Mouse (Mus musculus): ENCODE measurements around the gene Hap1. TPM values are rescaled to one million over a fixed set of nuclear protein-coding genes. Genes with fewer than 3 reads are reported as not detected.
A peak's percentile ranks its signal among the peaks of the same experiment; 100 is the strongest.

Gene Hap1
- polyA plus RNA-seq, 1 experiment, result 226 TPM

GRCm38 (mm10) chr11:100387589-100388375 lies 31.9 kb upstream of the Hap1 start:
- peak; percentile 48 for DNase-seq (ENCODE audit: low read depth)
- no peak for TF ChIP-seq POLR2A (IDR thresholded peaks at IDR 0.05; ENCODE audit: borderline replicate concordance, extremely low read depth, insufficient read depth, insufficient read length, poor library complexity, severe bottlenecking)
- no peak for TF ChIP-seq CTCF (IDR thresholded peaks at IDR 0.05; ENCODE audit: borderline replicate concordance, extremely low read depth, insufficient read depth, insufficient read length)

- no peak for DNase-seq (ENCODE audit: low read depth)
- no peak for TF ChIP-seq CTCF (IDR thresholded peaks at IDR 0.05; ENCODE audit: borderline replicate concordance, extremely low read depth, insufficient read depth, insufficient read length)
These were observed 31.2 kb upstream of the Hap1 start for GRCm38 (mm10) chr11:100387111-100387510.

GRCm38 (mm10) chr11:100386586-100386985 lies 30.7 kb upstream of the Hap1 start:
- DNase-seq (ENCODE audit: low read depth), result no peak
- TF ChIP-seq CTCF (IDR thresholded peaks at IDR 0.05; ENCODE audit: borderline replicate concordance, extremely low read depth, insufficient read depth, insufficient read length) (no peak), POLR2A (IDR thresholded peaks at IDR 0.05; ENCODE audit: borderline replicate concordance, extremely low read depth, insufficient read depth, insufficient read length, poor library complexity, severe bottlenecking) (no peak)

GRCm38 (mm10) chr11:100385016-100385415 lies 29.1 kb upstream of the Hap1 start:
- DNase-seq (ENCODE audit: low read depth), result no peak
- TF ChIP-seq CTCF (IDR thresholded peaks at IDR 0.05; ENCODE audit: borderline replicate concordance, extremely low read depth, insufficient read depth, insufficient read length) (no peak), POLR2A (IDR thresholded peaks at IDR 0.05; ENCODE audit: borderline replicate concordance, extremely low read depth, insufficient read depth, insufficient read length, poor library complexity, severe bottlenecking) (no peak)

GRCm38 (mm10) chr11:100382682-100383081 lies 26.8 kb upstream of the Hap1 start:
- no peak for DNase-seq (ENCODE audit: low read depth)
- TF ChIP-seq POLR2A (IDR thresholded peaks at IDR 0.05; ENCODE audit: borderline replicate concordance, extremely low read depth, insufficient read depth, insufficient read length, poor library complexity, severe bottlenecking), result no peak
- TF ChIP-seq CTCF (IDR thresholded peaks at IDR 0.05; ENCODE audit: borderline replicate concordance, extremely low read depth, insufficient read depth, insufficient read length), result no peak

- TF ChIP-seq CTCF (IDR thresholded peaks at IDR 0.05; ENCODE audit: borderline replicate concordance, extremely low read depth, insufficient read depth, insufficient read length) (no peak), POLR2A (IDR thresholded peaks at IDR 0.05; ENCODE audit: borderline replicate concordance, extremely low read depth, insufficient read depth, insufficient read length, poor library complexity, severe bottlenecking) (no peak)
- no peak for DNase-seq (ENCODE audit: low read depth)
These were observed 23.4 kb upstream of the Hap1 start for GRCm38 (mm10) chr11:100379311-100379710.

- DNase-seq (ENCODE audit: low read depth), result no peak
- TF ChIP-seq CTCF (IDR thresholded peaks at IDR 0.05; ENCODE audit: borderline replicate concordance, extremely low read depth, insufficient read depth, insufficient read length) (no peak), POLR2A (IDR thresholded peaks at IDR 0.05; ENCODE audit: borderline replicate concordance, extremely low read depth, insufficient read depth, insufficient read length, poor library complexity, severe bottlenecking) (no peak)
These were observed 22.5 kb upstream of the Hap1 start for GRCm38 (mm10) chr11:100378446-100378845.

- no peak for DNase-seq (ENCODE audit: low read depth)
- TF ChIP-seq CTCF (IDR thresholded peaks at IDR 0.05; ENCODE audit: borderline replicate concordance, extremely low read depth, insufficient read depth, insufficient read length), result no peak
- no peak for TF ChIP-seq POLR2A (IDR thresholded peaks at IDR 0.05; ENCODE audit: borderline replicate concordance, extremely low read depth, insufficient read depth, insufficient read length, poor library complexity, severe bottlenecking)
These were observed 22.1 kb upstream of the Hap1 start for GRCm38 (mm10) chr11:100377989-100378388.

- no peak for TF ChIP-seq CTCF (IDR thresholded peaks at IDR 0.05; ENCODE audit: borderline replicate concordance, extremely low read depth, insufficient read depth, insufficient read length)
- TF ChIP-seq POLR2A (IDR thresholded peaks at IDR 0.05; ENCODE audit: borderline replicate concordance, extremely low read depth, insufficient read depth, insufficient read length, poor library complexity, severe bottlenecking), result no peak
- no peak for DNase-seq (ENCODE audit: low read depth)
These were observed 20.9 kb upstream of the Hap1 start for GRCm38 (mm10) chr11:100376746-100377389.

GRCm38 (mm10) chr11:100376005-100376404 lies 20.1 kb upstream of the Hap1 start:
- DNase-seq (ENCODE audit: low read depth), result no peak
- TF ChIP-seq POLR2A (IDR thresholded peaks at IDR 0.05; ENCODE audit: borderline replicate concordance, extremely low read depth, insufficient read depth, insufficient read length, poor library complexity, severe bottlenecking), result no peak

GRCm38 (mm10) chr11:100375127-100375526 lies 19.2 kb upstream of the Hap1 start:
- TF ChIP-seq POLR2A (IDR thresholded peaks at IDR 0.05; ENCODE audit: borderline replicate concordance, extremely low read depth, insufficient read depth, insufficient read length, poor library complexity, severe bottlenecking) (no peak), CTCF (IDR thresholded peaks at IDR 0.05; ENCODE audit: borderline replicate concordance, extremely low read depth, insufficient read depth, insufficient read length) (no peak)
- DNase-seq (ENCODE audit: low read depth), result no peak

- DNase-seq (ENCODE audit: low read depth), result peak; percentile 46
- TF ChIP-seq POLR2A (IDR thresholded peaks at IDR 0.05; ENCODE audit: borderline replicate concordance, extremely low read depth, insufficient read depth, insufficient read length, poor library complexity, severe bottlenecking) (no peak), CTCF (IDR thresholded peaks at IDR 0.05; ENCODE audit: borderline replicate concordance, extremely low read depth, insufficient read depth, insufficient read length) (no peak)
These were observed 16.1 kb upstream of the Hap1 start for GRCm38 (mm10) chr11:100371981-100372558.
